Mouse (Mus musculus) hematopoietic stem cell, adult 5-6 weeks (primary cell): ENCODE results near the gene Olfr1371. TPM values are rescaled to one million over a fixed set of nuclear protein-coding genes. Genes with fewer than 3 reads are reported as not detected.
"Not testable (repeated sequence)": the region's sequence is repeated elsewhere in the genome, so short reads cannot be mapped to it uniquely, and the experiment has no call there.

Experiments used
- ATAC-seq, 2 experiments: fragments of 125-278 bp in 1 of 2; replicated peaks in 1 of 2; 2 replicates each; pipeline ENCODE4 v1.8.0; 2016 to 2017; ENCODE audit warnings: inconsistent platforms in 2 of 2, mild to moderate bottlenecking in 2 of 2, moderate number of reproducible peaks in 2 of 2, low read depth in 1 of 2, moderate TSS enrichment in 1 of 2; ENCODE audit not compliant: low FRiP score in 2 of 2, poor library complexity in 2 of 2, severe bottlenecking in 2 of 2, insufficient read depth in 1 of 2, low TSS enrichment in 1 of 2
- total RNA-seq: library from RNA; stranded (forward); fragments of 172-1452, 232-1000 nt; gene quantifications from 2 replicates; pipeline ENCODE4 v1.2.3, GENCODE M21; 2017

The Olfr1371 gene
- total RNA-seq, 1 experiment from 2014 or later, result not detected

DNA sequence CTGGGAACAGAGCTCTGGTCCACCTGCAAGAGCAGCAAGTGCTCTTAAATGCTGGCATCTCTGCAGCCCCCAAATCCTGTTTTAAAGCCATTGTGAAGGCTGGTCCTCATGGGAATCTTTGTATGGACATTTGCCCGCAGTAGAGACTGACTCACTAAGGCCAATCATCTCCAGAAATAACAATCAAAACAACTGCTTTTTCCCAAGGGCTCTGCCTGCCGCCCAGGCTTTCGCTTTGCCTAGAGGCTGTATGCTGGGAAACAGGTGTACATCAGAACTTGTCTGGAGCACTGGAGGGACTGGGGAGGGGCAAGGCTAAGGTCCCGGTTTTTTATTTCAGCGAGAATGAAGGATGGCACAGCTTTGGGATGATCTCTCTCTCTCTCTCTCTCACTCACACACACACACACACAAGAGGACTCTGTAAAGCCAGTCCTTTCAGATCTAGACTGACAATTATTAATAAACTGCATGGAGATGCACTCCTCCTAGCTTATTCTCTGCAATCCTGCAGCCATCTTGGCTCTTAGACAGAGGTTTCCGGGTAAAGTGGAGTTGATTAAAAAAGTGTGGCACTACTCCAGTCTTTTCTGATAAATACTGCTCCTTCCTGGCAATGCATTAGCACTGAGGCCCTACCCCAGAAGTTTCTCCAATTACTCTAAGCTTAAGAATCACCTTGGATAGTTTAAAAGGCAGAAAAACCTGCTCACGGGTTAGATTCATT lies 15.1 kb upstream of the Olfr1371 start:
- no peak for ATAC-seq

DNA sequence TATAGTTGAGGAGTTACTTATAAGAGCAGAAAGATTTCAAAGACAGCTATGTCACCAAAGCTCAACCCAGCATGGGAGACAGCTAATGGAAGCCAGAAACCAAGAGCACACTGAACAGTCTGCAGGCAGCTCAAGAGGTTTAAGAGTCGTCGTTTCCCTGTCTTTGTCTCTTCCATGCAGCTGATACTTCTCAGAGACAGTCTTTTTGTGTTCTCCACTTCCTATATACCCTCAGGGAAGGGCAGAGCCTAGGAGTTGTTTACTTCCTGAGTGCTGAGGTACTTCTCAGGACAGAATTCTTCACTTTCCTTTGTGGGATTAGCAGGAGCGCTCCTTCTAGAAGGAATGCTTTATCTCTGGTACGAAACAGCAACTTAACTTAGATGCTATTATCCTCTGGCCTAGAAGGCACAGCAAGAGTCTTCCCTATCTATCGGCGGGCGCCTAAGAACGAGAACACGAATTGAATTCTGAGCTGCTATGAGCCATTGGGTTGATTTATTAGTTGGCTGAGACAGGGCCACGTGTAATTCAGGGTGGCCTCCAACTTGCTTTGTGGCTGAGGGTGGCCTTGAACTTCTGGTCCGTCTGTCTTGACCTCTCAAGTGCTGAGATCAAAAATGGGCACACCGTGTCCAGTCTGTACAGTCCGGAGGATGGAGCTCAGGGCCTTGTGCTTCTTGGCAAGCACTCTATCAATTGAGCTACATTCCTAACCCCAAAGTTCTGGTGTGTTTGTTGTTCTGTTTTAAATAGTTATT lies 13.9 kb upstream of the Olfr1371 start:
- no peak for ATAC-seq

DNA sequence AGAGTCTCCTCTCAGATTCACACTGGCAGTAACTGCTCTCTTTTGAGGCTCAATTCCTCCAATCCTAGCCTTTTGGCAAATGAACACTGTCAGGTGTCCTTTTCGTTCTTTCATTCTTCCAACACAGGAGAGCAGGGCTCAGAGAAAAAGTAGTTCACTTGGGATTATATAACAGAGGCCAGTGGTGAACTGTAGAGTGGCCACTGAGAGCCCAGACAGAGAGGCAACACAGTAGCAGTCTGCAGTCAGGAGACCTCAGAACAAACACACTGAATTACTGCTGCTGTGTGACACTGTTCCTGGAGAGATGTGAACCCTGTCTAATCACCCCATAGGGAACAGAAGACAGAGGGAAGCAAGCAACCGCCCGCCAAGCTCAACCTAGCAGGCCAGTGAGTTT lies 13.3 kb upstream of the Olfr1371 start:
- ATAC-seq, result no peak

DNA sequence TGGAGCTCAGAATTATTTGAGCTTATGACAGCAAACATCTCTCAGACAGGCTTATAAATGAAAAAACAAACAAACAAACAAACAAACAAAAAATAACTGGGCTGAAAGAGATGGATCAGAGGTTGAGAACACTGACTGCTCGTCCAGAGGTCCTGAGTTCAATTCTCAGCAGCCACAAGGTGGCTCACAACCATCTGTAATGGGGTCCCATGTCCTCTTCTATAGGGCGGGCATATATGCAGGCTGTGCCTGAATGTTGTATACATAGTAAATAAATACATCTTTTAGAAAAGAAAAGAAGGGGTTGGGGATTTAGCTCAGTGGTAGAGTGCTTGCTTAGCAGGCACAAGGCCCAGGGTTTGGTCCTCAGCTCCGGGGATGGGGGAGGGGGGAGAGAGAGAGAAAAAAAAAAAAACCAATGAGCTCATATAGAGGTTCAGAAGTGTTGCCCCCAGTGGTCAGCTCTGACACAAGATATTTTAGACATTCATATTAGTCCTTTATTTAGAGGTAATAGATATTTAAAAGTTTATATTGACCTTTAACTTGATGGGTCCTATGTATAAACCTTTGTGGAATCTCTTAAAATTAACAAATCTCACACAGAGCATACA lies 12.3 kb upstream of the Olfr1371 start:
- ATAC-seq, result no peak

- ATAC-seq, result peak; percentile 61 to 65; a peak in 3 of 4 replicates
Measured at GRCm38 (mm10) chr11:52223968-52224682, 10.3 kb upstream of the Olfr1371 start.

- no peak for ATAC-seq
Measured at GRCm38 (mm10) chr11:52222891-52223290, 9.1 kb upstream of the Olfr1371 start.

DNA sequence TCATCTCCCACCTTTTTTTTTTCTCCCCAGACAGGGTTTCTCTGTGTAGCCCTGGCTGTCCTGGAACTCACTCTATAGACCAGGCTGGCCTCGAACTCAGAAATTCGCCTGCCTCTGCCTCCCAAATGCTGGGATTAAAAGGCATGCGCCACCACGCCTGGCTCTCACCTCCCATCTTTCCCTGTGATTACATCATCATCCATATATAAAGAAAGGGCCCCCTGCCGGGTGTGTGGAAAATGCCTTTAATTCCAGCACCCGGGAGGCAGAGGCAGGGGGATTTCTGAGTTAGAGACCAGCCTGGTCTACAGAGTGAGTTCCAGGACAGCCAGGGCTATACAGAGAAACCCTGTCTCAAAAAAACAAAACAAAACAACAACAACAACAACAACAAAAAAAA lies 8.1 kb upstream of the Olfr1371 start:
- not testable (repeated sequence) for ATAC-seq

- peak; percentile 60 to 82 for ATAC-seq
Measured at GRCm38 (mm10) chr11:52220282-52220681, 6.5 kb upstream of the Olfr1371 start.

DNA sequence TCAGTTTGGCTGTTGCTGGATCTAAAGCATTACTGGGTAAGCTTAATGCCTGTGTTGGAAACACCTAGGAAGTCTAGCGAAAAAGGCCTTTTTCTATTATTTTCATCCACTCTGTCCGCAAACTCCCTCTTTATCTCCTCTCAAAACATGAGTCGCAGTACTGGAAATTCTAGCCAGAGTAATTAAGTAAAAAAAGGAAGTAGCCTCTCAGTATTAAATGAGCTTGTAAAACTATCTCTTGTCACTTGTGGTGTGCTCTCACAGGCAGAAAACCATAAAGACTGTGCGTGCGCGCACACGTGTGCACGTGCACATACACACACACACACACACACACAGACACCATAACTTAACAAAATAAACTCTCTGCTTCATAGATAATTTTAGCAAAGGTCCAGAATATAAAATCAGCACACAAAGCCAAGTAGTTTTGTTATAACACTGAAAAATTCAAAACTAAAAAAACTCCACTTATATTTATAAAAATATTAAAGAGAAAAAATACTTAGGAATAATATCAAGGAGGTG lies 17.2 kb downstream of the Olfr1371 start:
- 0 out of 4 replicates have a peak, but pooled peaks of 1 of the 2 experiments have one; percentile 32 for ATAC-seq

- not testable (repeated sequence) for ATAC-seq
Measured at GRCm38 (mm10) chr11:52180651-52181050, 33.1 kb downstream of the Olfr1371 start.

DNA sequence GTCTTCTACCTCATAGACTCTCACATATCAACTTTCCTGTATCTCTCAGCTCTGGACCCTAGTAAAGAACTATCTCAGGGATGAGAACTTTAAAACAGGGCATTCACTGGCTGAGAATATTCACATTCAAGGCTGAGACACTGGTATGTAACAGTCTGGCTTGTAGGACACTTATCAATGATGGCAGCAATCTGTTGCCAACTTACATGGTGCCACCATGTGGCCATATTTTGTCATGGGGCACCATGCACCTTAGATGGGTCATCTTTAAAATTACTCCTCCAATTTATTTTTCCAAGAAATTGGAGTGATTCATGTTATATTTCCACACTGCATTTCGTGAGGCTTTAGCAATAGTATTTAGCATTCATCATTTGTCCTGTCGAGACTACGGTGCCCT lies 33.9 kb downstream of the Olfr1371 start:
- ATAC-seq, result peak in 1 of 2 experiments; percentile 32; a peak in 1 of 4 replicates

DNA sequence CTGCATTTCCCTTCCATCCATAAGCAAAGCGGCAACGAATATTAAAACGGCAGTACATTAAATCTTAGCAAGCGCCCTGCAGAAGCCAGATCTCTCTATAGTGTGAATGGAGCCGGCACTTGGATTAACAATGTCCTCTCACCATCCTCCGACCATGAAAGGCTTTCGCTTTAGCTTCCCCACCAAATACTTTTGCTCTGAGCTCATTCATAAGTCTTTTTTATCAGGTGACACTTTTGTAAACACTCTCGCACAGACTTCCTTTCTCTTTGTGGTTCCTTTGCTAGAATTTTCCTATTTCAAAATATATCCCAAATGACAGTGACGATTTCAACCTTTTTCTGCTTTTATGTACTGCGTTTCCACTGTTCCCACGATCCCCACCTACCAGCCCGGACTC lies 45.3 kb downstream of the Olfr1371 start:
- peak in 1 of 2 experiments; percentile 9; a peak in 1 of 4 replicates for ATAC-seq

- 0 out of 4 replicates have a peak, but pooled peaks of 1 of the 2 experiments have one; percentile 3 for ATAC-seq
Measured at GRCm38 (mm10) chr11:52167901-52168302, 45.9 kb downstream of the Olfr1371 start.

GRCm38 (mm10) chr11:52167126-52167525 lies 46.7 kb downstream of the Olfr1371 start:
- 0 out of 4 replicates have a peak, but pooled peaks of 1 of the 2 experiments have one; percentile 24 for ATAC-seq

DNA sequence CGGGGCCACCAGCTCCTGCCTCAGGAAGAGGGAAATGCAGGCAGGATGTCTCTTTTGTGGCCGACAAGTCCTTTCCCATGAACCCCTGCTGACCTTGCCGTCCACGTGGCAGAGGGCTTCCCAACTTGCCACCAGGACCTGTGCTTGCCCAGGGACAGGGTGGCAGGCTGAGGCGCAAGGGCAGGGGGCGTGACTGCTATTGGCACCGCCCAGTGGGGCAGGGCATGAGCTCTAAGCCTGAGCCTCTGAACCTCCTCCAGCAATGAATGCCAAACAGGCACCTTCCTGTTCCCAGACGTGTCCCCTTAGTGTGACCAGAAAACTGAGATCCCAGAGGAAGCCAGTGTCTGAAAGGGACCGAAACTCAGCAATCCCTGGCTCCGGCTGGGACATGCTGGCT lies 49.9 kb downstream of the Olfr1371 start:
- peak; percentile 50 to 52; a peak in 2 of 4 replicates for ATAC-seq
